Mouse (Mus musculus): ENCODE measurements around the gene Sart1.

Sart1 gene

DNA sequence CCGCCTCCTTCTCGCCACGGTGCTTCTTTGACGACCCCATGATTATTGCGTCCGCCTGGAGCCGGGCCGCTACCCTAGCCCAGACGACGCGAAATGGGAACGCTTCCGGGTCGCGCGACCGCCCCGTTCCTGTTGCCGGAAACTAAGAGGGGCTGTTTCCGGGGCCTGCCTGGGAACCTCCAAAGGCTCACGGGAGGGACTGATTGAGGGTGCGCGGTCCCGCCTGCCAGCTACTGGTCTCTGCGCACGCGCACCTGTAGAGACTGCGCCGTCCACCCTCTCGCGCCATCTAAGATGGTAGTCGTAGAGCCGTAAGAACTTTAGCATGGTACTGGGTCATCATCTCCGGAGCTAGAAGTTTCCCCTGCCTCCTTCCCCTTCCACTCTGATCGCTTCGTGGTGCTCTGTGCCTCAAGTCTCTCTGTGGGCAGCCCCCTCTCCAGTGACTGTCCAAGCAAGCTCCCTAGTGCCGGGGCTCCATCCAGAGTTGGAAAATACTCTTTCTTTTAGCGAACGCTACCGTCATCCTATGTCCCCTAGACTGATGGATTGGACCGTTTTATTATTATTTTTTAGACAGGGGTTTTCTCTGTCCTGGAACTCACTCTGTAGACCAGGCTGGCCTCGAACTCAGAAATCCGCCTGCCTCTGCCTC lies at the start of gene Sart1:
Sart1 (minus strand) TSS at position 116 of the 655 bp plus-strand sequence.
- peak; percentile 97 for DNase-seq (ENCODE audit: low read depth)

DNA sequence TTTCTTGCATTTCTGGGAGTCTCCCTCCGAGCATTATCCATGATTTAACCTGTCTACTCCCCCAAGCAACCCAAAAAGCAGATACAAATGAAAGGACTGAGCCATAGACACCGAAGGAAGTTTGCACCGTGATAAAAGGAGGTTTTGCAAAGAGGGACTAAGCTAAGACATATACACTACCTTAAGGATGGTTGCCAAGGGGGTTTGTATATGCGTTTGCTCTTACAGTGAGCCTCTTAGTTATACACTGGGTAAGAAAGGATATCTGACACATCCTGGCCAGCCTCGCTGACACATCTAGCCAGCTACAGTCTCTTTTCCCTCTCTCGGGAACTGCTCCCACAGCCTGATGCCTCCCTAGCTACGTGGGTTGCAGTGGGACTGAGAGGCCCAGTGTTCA lies 45.4 kb upstream of the Sart1 start:
- DNase-seq (ENCODE audit: low read depth), result no peak

DNA sequence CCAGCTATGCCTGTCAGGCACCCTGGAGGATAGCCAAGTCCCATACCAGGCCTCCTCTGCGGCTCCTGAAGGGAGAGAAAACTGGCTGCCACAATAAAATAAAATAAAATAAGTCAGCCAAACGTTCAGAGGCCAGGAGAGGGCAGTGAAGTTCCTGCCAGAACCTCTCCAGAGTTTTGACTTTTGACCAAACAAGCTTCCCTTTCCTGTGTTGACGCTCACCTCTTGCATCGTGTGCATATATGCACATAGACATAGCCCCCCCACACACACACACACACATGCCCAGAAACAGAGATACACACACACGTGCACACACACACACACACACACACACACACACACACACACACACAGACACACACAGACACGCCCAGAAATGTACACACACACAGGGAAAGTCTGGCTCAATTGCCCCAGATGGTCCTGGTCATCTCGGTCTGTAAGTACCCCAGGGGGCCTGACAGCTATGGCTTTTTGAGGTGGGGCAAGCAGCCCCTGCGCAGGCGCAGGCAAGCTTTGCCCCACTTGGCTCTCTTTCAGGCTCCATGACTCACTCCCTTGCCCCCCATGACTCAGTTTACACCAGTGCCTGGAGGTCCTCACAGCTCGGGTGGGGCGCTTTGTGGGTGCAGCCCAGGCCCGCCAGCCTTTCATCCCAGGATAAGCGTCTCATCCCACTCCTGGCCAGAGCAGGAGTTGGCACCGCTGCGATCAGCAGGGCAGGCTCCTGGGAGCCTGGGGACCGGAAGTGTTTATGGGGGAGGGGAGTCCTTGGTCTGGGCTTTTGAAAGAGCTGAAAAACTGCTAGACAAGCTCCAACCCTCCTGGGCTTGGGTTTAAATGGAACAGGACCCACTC lies 44.7 kb upstream of the Sart1 start:
- DNase-seq (ENCODE audit: low read depth), result peak; percentile 80

DNA sequence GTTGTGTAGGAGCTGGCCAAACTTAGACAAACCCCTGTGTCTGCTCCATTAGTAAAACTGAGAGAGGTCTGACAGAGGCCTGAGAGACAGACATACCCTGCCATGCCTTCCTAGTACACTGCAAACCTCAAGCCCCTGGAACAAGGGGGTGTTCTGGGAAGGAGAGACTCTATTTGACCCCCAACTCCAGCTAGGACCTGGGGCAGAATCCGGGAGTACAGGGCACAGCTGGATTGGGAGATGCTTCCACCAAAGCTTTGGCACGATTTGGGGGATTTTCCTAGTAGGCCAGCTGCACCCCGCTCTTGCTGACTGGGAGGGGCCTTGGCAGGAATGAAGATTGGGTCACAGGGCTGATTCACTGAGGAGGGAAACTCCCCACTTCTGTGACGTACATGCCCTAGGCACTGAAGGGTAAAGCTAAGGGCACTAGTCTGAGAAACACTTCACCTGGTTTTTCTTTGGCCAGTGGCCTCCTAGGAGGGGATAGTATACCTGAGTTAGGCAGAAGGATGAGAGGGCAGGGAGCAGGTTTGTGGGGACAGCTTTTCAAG lies 43.5 kb upstream of the Sart1 start:
- DNase-seq (ENCODE audit: low read depth), result peak; percentile 77

DNA sequence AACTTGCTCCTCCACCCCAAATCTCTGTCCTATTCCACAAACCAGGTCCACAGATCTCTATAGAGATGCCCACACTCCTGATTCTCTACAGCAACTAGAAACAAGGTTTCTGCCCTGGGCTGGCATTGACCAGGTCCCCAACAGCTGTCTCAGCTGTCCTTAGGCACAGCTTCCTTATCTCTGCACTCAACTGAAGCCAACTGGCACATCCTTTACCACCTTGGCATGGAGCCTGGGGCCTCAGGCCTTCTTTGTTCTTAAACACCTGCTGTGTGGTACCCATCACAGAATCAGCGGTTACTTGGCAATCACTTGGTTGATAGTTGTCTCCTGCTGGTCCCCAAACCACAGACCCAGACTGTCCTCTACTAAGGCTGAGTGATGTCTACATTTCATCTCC lies 41.9 kb upstream of the Sart1 start:
- no peak for DNase-seq (ENCODE audit: low read depth)

DNA sequence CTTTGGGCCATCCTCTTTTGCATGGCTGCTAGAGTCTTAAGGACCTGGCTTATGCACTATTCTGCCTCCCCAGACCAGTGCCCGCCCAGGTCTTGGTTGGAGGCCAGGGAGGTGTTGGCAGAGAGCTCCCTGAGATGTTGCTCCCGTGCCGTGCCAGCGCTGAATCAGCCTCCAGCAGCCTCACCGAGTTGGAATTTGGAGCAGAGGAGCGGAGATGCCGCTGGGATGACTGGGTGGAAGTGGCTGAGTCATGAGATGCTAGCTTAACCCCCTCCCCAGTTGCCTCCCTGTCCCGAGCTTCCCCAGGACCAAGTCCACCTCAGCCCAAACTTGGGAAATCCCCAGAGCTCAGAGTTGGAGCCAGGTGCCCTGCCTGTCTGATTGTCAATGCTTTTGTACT lies 41.3 kb upstream of the Sart1 start:
- DNase-seq (ENCODE audit: low read depth), result no peak

DNA sequence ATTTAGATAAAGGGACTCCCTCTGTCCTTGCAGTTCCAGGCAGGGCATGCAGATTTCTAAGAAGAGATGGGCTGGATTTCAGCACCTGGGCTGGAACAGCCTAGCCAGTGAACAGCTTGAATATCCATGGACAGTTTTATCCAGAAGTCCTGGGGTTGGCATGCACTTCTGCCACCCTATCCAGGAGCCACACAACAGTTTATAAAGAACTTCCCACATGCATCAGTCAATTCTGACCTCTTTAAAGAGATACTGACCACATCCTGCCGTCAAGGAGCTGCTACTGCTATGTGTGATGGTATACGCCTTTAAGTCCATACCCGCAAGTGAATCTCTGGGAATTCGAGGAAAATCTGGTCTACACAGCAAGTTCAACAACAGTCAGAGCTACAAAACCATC lies 40.7 kb upstream of the Sart1 start:
- DNase-seq (ENCODE audit: low read depth), result no peak

DNA sequence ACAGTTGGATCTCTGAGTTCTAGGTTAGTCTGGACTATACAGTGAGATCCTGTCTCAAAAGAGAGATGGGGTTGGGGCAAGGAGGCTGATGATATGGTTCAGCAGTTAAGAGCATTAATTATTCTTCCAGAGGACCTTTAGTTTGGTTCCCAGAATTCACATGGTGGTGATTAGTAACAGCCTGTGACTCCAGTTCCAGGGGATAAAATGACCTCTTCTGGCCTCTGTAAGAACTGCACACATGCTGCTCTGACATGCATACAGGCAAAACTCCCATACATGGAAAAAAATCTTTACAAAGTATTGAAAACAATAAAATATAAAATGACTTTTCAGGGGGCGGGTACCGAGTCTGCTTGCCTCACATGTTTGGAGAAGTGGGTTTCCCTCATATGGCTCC lies 39.6 kb upstream of the Sart1 start:
- peak; percentile 70 for DNase-seq (ENCODE audit: low read depth)

DNA sequence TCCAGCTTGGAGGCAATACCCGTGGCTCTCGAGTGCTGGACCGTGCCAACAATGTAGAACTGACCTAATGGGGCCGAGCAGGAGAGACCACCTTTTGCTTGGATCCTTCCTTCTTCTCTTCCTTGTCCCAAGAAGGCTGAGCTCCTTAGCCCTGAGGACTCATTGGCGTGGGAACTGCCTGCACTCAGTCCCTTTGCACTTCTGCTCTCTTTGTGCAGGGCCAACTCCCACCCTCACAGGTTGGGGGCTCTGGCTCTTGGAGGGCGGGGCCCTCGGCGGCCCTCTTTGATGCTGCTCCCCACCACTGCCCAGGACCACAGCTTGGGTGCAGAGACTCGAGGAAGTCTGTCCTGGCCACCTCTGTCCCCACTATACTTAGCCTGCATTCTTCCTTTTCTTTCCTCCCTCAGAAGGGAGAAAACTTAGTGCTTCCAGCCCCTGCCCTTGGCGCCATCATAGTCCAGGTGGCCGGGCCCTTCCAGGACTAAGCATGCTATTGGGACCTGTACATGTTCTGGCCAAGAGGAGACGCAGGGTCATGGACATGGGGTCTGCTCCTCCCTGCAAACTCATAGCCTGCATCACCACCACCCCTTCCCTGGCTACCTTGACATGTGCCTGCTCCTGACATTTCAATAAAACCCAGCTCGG lies 38.3 kb upstream of the Sart1 start:
- no peak for DNase-seq (ENCODE audit: low read depth)

DNA sequence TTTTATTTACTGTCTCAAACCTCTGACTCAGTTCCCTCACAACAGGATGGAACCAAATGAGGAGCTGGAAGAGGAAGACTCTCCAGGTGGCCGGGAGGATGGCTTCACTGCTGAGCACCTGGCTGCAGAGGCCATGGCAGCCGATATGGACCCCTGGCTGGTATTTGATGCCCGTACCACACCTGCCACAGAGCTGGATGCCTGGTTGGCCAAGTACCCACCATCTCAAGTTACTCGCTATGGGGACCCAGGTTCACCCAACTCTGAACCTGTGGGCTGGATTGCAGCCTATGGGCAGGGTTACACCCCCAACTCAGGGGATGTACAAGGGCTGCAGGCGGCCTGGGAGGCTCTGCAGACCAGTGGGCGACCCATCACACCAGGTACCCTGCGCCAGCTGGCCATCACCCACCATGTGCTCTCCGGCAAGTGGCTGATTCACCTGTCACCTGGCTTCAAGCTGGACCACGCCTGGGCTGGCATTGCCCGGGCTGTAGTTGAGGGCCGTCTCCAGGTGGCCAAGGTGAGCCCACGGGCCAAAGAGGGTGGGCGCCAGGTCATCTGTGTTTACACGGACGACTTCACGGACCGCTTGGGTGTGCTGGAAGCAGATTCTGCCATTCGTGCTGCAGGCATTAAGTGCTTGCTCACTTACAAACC lies 37.5 kb upstream of the Sart1 start:
- no peak for DNase-seq (ENCODE audit: low read depth)

DNA sequence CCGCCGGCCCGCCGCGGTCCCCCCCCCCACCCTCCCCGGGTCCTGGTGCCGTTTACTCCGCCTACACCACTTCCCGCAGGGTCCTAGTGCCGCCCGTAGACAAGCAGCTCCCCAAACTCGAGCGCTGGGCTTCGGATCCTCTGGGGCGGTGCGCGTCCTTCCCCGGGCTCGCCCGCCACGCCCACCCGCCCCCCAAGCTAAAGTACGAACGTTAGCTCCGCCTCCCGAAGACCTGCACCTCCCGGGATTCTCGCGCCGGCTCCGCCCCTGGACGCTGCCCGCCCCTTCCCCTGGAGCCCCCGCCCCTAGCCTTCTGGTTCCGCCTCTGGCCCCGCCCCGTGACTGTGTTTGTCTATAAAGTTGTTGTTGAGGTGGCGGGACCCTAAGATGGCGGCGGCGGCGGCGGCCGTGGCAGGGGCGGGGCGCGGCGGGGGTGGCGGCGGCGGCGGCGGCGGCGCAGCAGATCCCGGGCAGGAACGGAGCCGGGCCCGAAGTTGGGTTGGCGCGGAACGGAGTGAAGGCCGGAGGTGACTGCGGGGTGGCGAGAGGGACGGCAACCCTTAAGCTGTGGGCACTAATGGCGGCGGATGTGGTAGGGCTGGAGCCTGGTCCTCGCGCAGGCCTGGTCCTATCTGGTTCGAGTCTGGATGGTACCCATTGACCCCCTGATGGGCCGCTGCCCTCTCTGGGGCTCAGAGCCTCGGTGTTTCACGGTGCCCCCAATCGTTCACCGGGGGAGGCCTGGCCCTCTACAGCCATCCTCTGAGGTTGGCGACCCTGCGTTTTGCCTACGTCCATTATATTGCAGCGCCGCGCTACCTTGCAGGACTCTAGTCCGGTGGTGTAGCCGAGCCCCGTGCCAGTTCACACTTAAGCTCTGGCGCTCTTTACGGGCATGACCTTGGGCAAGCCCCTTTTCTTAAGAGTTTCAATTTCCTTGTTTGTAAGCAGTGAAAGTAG lies 36.6 kb upstream of the Sart1 start, which contains the start of the genes Drap1 and AI837181:
Drap1 (minus strand) TSS at position 198 of the 960 bp plus-strand sequence.
AI837181 (plus strand) TSS at position 363 of the 960 bp plus-strand sequence.
- peak; percentile 98 for DNase-seq (ENCODE audit: low read depth)

DNA sequence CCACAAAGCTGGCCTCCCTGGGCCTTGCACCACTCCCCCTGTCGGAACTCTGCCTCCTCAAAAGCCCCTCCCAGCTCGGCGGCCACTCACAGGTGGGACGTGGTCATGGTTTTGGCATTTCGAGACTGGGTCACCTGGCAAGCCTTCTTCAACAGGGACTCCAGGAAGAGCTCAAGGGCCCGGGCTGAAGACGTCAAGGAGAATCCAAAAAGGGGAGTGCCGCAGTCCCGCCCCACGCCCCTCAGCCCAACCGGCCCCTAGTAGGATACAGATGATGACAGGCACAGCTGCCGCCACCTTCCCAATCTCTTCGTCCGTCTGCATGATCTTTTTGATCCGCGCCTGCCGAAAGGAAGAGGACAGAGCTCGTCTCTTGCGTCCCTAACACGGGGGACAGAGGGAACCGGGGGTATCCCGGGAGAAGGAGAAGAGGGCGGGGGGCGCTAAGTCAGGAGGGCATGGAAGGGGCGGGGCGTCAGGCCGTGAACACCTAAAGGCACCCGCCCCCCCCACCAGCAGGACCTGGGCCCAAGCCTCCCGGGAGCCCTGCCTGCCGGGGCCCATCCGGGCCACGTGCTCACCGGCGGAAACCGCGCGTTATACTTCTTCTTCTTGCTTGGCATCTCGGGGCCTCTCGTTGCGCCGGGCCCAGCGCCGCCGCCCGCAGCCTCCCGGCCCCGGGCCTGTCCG lies 35.7 kb upstream of the Sart1 start:
- DNase-seq (ENCODE audit: low read depth), result peak; percentile 82

DNA sequence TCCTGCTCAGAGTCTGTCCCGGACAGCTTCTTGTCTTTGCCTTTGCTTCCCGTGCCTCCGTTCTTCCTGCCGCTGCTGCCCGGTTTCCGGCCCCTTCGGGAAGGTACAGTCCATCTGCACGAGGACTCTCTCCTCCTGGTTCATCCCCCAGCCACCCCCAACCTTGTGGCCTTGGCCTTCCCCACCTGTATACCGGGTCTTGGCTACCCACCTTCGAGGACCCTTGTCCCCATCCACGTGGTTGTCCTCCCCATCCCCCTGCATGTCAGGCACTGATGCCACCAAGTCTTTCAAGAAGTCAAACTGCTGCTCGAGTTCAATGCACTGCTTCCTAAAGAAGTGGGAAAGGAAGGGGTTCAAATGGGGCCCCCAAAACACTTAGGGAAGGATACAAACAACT lies 35.1 kb upstream of the Sart1 start:
- DNase-seq (ENCODE audit: low read depth), result no peak

DNA sequence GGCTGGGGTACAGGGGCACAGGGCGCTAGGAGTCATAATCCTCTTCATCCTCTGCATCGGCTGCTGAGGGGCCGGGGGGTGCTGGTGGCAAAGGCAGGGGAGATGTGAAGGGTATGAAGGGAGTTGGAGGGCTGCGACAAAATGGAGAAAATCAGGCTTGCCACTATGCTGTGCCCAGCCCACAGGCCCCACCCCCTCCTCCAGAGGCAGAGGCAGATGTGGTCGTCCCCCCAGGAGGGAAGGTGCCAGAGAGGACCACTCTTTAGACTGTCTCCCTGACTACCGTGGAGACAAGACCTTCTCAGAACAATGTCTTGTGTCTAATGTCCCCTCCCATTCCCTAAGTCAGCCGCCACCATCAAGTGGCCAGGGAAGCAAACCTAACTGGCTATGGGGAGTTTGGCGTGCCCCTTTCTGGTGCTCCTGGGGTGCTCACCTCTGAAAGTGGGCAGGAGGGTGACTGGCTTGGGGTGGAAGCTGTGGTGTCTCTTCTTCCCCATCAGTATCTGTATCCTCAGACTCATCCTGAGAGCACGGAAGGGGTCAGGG lies 34.5 kb upstream of the Sart1 start:
- no peak for DNase-seq (ENCODE audit: low read depth)

DNA sequence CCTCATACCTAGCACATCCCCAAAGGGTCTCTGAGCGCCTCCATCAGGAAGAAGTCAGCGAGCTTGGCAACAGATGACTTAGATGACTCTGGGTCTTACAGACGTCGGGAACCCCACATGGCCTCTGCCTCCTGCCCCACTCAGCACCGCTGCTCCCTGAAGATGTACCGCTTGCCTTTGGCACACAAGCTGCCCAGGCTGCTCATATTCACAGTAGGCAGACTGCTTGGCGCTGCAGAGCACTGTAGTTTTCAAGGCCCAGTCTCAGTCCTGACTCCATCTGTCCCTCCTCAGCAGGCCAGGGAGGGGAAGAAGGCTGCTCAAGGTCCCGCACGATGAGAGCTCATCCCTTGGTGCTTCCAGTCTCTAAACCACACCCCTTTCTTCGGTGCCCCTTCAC lies 33.8 kb upstream of the Sart1 start:
- DNase-seq (ENCODE audit: low read depth), result no peak

DNA sequence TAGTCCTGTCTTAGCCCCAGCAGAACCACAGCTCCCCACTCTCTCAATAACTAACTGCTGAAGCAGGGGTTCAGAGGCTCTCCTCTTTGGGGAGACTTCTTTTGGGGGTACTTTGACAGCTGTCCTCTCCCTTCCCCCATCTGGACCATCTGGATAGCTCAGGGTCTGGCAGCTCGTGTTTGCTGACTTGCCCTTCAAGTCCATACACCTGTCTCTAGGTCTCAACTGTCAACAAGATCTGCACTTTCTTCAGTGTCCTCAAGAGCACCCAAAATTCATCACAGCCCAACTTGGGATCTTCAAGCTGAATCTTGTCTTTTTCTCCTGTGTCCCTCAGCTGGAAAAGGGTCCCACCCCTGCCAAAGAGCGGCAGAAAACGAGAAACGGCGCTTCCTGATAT lies 33.3 kb upstream of the Sart1 start:
- no peak for DNase-seq (ENCODE audit: low read depth)

DNA sequence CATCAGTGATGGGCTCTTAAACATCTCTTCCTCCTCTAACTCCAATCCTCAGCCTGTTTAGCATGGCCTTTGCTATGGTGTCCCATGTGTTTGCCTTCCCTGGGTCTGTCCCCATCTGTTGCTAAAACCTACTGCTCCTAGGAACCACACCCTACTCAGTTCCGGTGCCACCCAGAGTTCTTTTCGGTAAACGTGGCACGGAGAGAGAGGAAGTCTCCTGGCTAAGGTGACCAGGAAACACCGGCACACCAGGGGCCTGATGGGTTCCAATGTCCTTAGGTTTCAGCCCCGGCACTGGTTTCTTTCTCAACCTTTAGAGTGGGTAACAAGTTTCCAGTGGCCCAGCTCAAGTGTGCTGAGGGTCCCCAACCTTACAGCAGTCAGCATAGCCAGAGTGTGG lies 32.1 kb upstream of the Sart1 start:
- DNase-seq (ENCODE audit: low read depth), result no peak

DNA sequence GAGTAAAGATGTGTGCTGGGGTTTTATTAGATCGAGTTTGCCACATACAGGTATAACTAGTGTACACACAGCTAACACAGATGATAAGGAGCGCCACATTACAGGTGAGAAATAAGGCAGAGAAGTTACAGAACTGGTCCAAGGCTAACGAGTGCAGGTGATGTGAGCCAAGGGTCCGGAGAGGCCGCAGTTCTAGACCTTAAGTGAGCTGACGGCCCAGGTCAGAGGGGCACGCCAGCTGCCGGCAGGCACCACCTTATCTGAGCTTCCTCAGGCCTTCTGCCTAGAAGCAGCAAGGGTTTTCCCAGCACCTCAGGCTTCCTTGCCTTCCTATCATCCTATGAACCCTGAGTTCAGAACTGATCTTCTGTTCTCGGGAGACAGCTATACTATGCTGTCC lies 31.1 kb upstream of the Sart1 start:
- no peak for DNase-seq (ENCODE audit: low read depth)

DNA sequence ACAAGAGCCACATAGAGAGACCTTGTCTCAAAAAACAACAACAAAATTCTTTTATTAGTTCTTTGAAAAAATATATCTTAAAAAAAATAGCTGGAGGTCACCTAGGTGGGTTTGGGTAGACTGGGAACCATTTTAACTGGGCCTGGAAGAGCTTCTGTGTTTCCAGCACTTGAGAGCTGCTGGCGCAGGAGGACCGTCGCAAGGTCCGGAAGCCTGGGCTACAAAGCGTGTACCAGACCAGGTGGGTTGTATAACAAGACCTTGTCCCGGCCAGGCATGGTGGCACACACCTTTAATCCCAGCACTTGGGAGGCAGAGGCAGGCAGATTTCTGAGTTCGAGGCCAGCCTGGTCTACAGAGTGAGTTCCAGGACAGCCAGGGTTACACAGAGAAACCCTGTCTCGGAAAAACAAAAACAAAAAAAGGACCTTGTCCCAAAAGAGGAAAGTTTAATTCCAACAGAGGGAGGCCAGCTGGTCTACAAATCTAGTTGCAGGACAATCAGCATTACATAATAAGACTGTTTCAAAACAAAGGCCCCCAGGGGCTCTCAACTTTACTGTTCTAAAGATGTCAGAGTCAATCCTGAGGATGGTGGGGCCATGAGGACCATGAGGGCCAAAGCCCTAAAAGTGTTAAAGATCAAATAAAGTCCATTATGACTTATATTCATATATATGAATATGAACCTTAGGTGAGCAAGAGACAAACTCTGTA lies 30.4 kb upstream of the Sart1 start:
- DNase-seq (ENCODE audit: low read depth), result no peak
